Mouse (Mus musculus) frontal cortex, adult 2 months (tissue): ENCODE results near the gene Slc1a4. TPM values are rescaled to one million over a fixed set of nuclear protein-coding genes. Genes with fewer than 3 reads are reported as not detected.

Source experiments
- DNase-seq, 2 experiments: peaks; one replicate each; pipeline ENCODE4 v3.0.0; 2022; ENCODE audit warnings: low spot score in 1 of 2; ENCODE audit errors: extremely low spot score in 1 of 2
- polyA plus RNA-seq: library from polyadenylated mRNA; depleted of rRNA; stranded (reverse); fragments of >200 nt; gene quantifications from 2 replicates; pipeline ENCODE4 v1.2.3, GENCODE M21; 2012; rRNA removed

The Slc1a4 gene
- 24.3 and 30.8 TPM in 2 replicates for polyA plus RNA-seq

- DNase-seq = peak; percentile 93 to 94
Measured at GRCm38 (mm10) chr11:20332561-20333514, at the start of gene Slc1a4. Gene Slc1a4 (minus strand): TSS chr11:20332713.

- no peak for DNase-seq
Measured at GRCm38 (mm10) chr11:20380106-20380505, 47.6 kb upstream of the Slc1a4 start.

DNA sequence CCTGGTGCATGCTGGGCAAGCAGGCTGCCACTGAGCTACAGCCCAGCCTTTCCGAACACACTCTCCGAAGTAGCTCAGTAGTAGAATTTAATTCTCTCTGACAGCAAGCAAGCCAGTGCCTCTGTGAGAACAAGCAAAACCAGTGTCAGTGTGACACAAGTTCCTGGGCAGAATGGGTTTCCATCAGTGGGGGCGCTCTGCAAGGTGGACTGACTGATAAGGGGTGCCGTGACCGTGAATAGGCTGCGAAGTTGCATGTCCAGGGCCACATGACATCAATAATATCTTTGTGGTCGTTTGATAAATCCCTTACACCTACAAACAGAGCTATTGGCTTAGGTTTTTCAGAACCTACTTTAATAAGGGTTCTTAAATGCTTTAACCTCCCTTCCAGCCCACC is 44.1 kb upstream of the Slc1a4 start:
- DNase-seq = no peak

DNA sequence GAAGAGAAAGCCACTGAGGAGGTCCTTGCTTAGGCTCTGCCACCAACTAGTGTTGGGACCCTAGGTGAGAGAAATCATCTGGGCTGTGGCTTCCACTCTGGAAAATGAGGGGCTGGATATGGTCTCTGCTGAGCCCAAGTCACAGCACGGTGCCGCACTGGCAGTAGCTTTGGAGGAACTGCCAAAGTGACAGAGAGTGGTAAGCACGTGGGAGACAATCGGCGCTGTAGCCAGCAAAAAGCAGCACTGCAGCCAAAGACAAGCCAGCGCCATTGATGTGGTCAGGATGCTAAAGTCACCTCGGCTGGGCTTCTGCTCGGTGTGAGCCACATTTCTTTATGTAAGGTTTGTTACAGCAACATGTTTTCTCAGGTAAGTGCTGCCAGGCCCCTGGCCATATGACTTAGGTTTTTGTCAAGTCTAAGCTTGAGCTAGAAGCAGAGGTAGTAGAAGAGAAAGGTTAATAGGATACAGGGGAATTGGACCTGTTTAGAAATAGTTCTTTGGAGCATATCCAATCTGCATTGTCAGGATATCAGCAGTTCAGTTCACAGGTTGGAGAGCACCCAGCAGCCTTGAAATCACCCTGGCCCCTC is 40.2 kb upstream of the Slc1a4 start:
- DNase-seq = peak in 1 of 2 experiments; percentile 17

GRCm38 (mm10) chr11:20370486-20370885 is 38.0 kb upstream of the Slc1a4 start:
- DNase-seq = no peak

- no peak for DNase-seq
Measured at GRCm38 (mm10) chr11:20366456-20366855, 33.9 kb upstream of the Slc1a4 start.

GRCm38 (mm10) chr11:20361354-20361753 is 28.8 kb upstream of the Slc1a4 start:
- DNase-seq = no peak

- DNase-seq = no peak
Measured at GRCm38 (mm10) chr11:20357684-20358447, 25.4 kb upstream of the Slc1a4 start.

DNA sequence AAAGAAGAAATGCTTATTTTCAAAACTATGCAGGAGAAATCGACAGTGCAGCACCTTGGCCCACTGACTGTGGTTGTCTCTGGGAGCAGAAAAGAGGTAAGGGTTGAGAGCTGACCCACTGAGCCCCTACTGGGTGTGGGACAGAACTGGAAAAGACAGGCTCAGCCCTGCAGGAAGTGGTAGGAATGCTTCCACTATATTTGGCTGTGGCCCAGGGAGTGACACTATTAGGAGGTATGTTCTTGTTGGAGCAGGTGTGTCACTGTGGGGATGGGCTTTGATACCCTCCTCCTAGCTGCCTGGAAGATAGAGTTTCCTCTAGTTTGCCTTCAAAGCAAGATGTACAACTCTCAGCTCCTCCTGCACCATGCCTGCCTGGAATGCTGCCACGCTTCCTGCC is 16.0 kb upstream of the Slc1a4 start:
- no peak for DNase-seq

GRCm38 (mm10) chr11:20347548-20347947 is 15.0 kb upstream of the Slc1a4 start:
- DNase-seq = peak; percentile 67 to 83

- no peak for DNase-seq
Measured at GRCm38 (mm10) chr11:20346369-20346768, 13.9 kb upstream of the Slc1a4 start.

- DNase-seq = no peak
Measured at GRCm38 (mm10) chr11:20343952-20344351, 11.4 kb upstream of the Slc1a4 start.

DNA sequence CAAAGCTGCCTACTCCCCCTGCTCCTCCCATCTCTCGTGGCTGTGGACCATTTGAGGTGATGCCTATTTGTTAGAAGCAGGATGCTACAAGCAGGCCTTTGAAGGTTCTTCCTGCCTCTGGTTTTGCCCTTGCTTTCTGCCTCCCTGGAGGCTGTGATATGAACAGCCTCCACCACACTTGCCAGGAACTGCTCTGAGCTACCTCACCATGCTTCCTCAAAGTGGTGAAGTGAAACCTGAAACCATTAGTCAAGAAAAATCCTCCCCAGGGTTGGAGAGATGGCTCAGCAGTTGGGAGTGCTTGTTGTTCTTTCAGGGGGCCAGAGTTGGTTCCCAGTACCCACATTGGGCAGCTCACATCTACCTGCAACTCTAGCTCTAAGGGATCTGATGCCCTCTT is 9.1 kb upstream of the Slc1a4 start:
- DNase-seq = no peak

DNA sequence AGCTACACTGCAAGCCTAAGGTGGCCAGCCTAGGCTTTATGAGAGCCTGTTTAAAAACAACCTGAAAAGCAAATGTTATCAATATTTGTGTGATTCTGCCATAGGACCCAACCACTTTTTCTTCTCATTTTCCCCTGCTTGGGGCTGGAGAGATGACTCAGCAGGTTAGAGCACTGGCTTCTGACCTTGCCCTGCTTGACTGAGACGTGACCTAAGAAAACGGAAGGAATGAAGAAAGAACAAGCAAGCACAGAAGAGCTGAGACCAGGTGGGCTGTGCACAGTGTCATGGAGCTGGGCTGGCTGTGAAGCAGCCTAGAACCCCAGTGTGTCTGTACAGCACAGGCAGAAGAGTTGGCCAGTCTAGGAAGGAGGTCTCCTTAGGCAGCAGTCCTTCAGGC is 6.2 kb upstream of the Slc1a4 start:
- DNase-seq = no peak

- DNase-seq = no peak
Measured at GRCm38 (mm10) chr11:20334301-20334700, 1.8 kb upstream of the Slc1a4 start.

GRCm38 (mm10) chr11:20331690-20332537 is 599 bp downstream of the Slc1a4 start:
- peak; percentile 15 to 62 for DNase-seq

- no peak for DNase-seq
Measured at GRCm38 (mm10) chr11:20331027-20331689, 1.4 kb downstream of the Slc1a4 start.

DNA sequence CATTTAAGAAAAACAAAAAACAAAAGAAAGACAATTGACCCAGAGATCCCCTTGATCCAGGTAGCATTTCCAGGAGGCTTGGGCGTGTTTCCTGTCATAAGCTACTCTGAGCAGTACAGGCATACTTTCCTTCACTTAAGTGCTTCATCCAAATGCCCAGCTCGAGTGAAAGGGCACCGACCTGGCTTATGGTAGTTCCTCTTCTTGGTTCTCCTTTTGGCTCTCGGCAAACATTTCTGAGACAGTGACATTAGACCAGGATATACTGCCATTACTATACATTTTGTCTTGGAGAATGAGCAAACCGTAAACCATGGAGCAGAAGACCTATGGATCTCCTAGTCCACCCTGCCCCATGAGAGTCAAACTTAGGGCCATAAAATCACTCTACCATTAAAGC is 2.8 kb downstream of the Slc1a4 start:
- DNase-seq = no peak

DNA sequence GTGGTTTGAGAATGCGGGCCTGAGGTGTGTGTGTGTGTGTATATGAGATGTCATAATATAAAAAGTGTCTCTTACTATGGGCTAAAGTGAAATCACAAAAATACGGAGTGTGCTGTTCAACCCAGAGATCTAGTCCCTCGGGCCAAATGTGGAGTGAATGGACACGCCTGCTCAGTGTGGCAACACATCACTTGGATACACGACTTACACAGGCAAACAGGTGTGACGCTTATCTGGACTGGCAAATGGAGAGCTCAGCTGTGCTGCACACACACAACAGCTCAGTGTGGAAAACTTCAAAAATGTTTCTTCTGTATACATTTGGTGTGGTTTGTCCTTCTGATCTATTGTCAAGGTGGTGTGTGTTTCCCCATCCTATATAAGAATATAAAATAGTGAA is 3.7 kb downstream of the Slc1a4 start:
- no peak for DNase-seq
